Mouse (Mus musculus) megakaryocyte, embryonic 14.5 days (primary cell): ENCODE data around the gene Gm8947.

Experiments
- FLI1 ChIP-seq: IDR thresholded peaks from 2 replicates; pipeline ENCODE4 v1.6.1; 2012; ENCODE audit warnings: low read length, inconsistent platforms, mixed read lengths
- GATA1 ChIP-seq: IDR thresholded peaks from 3 replicates; pipeline ENCODE4 v1.6.1; 2012; ENCODE audit warnings: mixed read lengths, low read length, inconsistent platforms, borderline replicate concordance

GRCm38 (mm10) chr1:151216417-151216816 is 24.2 kb downstream of the Gm8947 start:
- no peak for TF ChIP-seq GATA1
- TF ChIP-seq FLI1, result no peak
